Mouse (Mus musculus): Measurements from ENCODE around the gene Kcnj1. TPM values are rescaled to one million over a fixed set of nuclear protein-coding genes. Genes with fewer than 3 reads are reported as not detected.

Kcnj1 gene
- polyA plus RNA-seq, 1 experiment from 2014 or later: not detected

DNA sequence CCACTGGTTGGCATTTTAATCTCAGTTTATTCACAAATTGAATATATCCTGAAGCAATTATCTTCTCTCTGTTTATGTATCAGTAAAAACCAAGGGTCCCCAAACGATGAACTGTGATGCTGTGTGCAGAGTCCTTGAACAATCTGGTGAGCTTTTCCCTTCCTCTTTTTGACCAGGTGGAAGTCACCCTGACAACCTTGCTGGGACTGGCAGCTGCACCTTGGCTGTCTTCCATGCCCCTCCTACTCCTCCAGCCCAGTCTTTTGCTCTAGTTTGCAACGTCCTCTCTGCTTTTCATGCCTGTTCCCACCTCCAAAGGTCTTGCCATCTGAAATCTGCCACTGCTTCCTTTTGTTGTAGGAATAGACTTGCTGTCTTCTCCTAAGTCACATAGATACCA, 3.5 kb upstream of the Kcnj1 start:
- Histone ChIP-seq H3K4me3 (no peak overlapping the region), H3K4me1 (peaks cover 16% of the 10 kb centered on the region), H3K9me3 (no peaks in the 10 kb centered on the region), H3K36me3 (replicated peaks) (no peaks in the 10 kb centered on the region), H3K27me3 (ENCODE audit: poor library complexity, severe bottlenecking) (no peaks in the 10 kb centered on the region), H3K27ac (no peak overlapping the region)
- WGBS: 54% methylated on average over 2 of the region's 2 CpGs
- no peak for DNase-seq (ENCODE audit: extremely low spot score, low spot score)

DNA sequence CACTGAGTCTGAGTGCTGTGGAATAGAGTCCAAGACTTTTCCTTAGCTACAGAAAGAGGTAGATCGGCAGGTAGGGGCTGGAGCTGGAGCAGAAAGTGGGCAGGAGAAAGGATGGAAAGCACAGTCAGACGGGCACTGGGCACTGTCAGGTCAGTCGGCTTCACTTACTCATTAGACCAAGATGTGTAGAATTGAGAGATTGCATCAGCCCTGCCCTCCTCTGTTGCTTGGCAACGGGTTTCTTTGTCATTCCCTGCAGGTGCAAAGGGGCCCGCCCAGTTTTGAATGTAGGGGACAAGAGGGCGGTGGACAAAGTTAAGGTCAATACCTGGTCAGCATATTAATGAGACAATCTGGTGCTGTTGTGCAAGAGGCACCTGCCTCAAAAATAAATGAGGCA, 2.9 kb upstream of the Kcnj1 start:
- WGBS: 40% methylated on average over 6 of the region's 6 CpGs
- DNase-seq (ENCODE audit: extremely low spot score, low spot score): no peak

DNA sequence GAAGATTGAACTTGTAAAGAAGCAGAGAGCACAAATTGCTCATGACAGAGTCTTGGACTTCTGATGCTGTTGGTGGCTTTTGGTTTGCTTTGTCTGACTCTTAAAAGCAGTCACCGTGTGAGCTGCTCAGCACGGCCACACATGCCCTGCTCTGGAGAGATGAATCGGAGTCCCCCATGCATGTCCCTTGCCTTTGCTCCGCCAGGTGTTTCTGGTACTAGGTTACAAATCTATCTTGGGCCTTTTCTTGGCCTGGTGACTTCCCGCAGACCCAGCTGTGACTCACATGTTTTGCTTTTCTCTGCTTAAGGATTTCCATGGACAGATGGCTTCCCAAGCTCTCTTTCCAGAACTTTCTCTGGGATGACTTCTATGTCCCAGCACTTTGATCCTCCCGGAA, 1.4 kb downstream of the Kcnj1 start:
- Histone ChIP-seq H3K27ac (no peak overlapping the region), H3K36me3 (replicated peaks) (no peaks in the 10 kb centered on the region), H3K9me3 (no peaks in the 10 kb centered on the region), H3K4me3 (no peak overlapping the region), H3K4me1 (peaks cover 15% of the 10 kb centered on the region), H3K27me3 (ENCODE audit: poor library complexity, severe bottlenecking) (no peaks in the 10 kb centered on the region)
- no peak for DNase-seq (ENCODE audit: extremely low spot score, low spot score)
- WGBS: 95% methylated on average over 6 of the region's 6 CpGs

More for the DNA sequence above, 2.9 kb upstream of the Kcnj1 start:
- H3K4me3 ChIP-seq: no peak overlapping the region
- peaks cover 16% of the 10 kb centered on the region for H3K4me1 ChIP-seq
- H3K9me3 ChIP-seq: no peaks in the 10 kb centered on the region
- no peak overlapping the region for H3K27ac ChIP-seq
- H3K36me3 ChIP-seq (replicated peaks): no peaks in the 10 kb centered on the region
- no peaks in the 10 kb centered on the region for H3K27me3 ChIP-seq (ENCODE audit: poor library complexity, severe bottlenecking)

DNA sequence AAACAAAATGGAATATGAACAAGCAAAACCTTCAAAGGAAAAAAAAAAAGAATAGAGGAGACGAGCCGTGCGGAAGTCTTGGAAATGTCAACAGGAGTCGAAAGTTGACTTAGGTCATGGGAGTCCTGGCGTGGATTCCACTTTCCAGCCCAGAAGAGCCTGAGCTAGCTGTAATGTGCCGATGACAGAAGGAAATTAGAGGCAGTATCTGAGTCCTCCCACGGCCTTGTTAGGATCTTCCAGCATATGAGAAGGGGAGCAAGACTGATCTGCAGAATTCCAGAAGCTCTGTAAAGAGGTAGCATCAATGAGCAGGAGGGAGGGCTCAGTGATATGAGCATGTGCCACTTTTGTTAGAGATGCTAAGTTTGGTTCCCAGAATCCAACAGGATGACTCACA, 3.7 kb downstream of the Kcnj1 start:
- H3K27ac ChIP-seq: no peak overlapping the region
- H3K36me3 ChIP-seq (replicated peaks): no peaks in the 10 kb centered on the region
- no peak for DNase-seq (ENCODE audit: extremely low spot score, low spot score)
- H3K27me3 ChIP-seq (ENCODE audit: poor library complexity, severe bottlenecking): no peaks in the 10 kb centered on the region
- no peak overlapping the region for H3K4me3 ChIP-seq
- H3K4me1 ChIP-seq: no peaks in the 10 kb centered on the region
- H3K9me3 ChIP-seq: no peaks in the 10 kb centered on the region
- WGBS: 88% methylated on average over 7 of the region's 7 CpGs

DNA sequence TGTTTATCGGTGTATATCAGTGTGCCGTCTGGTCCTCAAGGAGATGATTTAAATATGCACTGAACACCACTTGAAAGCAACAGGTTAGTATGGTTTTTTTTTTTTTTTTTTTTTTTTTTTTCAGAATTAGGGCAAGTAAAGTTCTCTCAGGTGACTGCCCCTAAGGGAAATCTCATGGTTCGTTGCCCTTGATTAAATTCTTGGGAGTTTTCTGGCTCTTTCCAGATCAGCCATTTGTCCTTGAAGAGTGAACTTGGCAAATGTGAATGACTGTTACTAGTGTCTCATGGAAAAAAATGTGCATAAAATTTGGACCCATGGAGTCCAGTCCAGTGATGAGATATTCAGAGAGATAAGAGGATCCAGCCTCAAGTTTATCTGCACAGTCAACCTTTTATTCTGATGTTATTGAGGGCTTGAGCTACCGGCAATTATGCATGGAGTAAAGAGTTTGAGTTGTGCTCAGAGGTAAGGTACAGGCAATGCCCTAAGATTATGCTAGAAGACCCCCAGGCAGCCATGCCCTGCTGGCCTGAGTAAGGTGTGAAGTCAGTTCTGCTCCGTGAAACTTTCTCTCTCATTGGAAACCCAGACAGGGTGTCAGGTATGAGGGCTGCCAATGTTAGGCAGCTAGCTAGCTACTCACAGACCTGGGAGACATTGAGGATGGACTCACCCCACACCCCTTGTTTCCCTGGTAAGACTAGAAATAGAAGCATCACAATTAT, 4.7 kb downstream of the Kcnj1 start:
- Histone ChIP-seq H3K4me1 (no peaks in the 10 kb centered on the region), H3K27ac (no peak overlapping the region), H3K36me3 (replicated peaks) (no peaks in the 10 kb centered on the region), H3K4me3 (no peak overlapping the region), H3K27me3 (ENCODE audit: poor library complexity, severe bottlenecking) (no peaks in the 10 kb centered on the region), H3K9me3 (no peaks in the 10 kb centered on the region)
- DNase-seq (ENCODE audit: extremely low spot score, low spot score): no peak
- 90% methylated on average over 5 of the region's 5 CpGs for WGBS

DNA sequence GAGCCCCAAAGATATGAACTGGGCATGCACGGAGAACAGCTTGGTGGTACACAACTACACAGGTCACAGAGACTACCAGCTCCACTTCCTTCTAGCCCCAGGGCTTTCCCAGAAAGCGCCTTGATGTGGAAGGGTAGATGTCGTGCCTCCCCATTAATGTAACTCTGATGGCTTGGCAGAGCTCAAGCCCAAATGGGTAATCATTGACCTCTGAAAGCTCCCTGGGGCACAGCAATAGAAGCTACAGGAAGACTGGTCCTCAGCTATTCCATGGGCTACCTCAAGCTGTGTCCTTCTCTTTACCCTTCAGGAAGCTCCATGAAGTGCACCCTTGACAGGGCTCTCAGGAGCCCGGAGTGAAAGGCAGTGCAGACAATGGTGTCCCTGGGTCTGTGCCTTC, 12.6 kb downstream of the Kcnj1 start:
- Histone ChIP-seq H3K36me3 (replicated peaks) (no peaks in the 10 kb centered on the region), H3K27me3 (ENCODE audit: poor library complexity, severe bottlenecking) (peaks cover 3% of the 10 kb centered on the region; the same call in 1 of the 2 replicates), H3K4me1 (no peaks in the 10 kb centered on the region), H3K27ac (no peak overlapping the region), H3K9me3 (no peaks in the 10 kb centered on the region), H3K4me3 (no peak overlapping the region)
- DNase-seq (ENCODE audit: extremely low spot score, low spot score): no peak
- 81% methylated on average over 4 of the region's 4 CpGs for WGBS

DNA sequence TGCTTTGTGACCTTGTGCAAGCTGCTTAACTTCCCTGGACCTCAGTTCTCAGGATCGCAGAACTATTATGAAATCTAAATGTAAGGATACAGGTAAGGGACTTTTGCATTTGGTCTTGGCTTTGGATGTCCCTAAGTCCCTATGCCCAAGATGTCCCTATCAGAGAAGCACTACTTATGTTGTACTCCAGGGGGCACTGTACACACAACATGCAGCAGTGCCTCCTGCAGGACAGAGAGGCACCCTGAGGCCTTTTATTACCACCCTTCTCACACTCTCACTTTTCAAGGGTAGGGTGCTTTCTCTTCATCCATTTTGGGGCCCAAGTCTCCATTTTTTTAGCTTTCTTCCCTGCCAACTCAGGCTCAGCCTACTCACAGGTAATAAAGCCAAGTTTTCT, 15.8 kb downstream of the Kcnj1 start:
- H3K4me3 ChIP-seq: no peak overlapping the region
- no peak overlapping the region for H3K27ac ChIP-seq
- H3K36me3 ChIP-seq (replicated peaks): no peaks in the 10 kb centered on the region
- WGBS: 94% methylated on average over 1 of the region's 1 CpGs
- H3K9me3 ChIP-seq: no peaks in the 10 kb centered on the region
- DNase-seq (ENCODE audit: extremely low spot score, low spot score): no peak
- H3K4me1 ChIP-seq: no peaks in the 10 kb centered on the region
- peaks cover 4% of the 10 kb centered on the region; the same call in 1 of the 2 replicates for H3K27me3 ChIP-seq (ENCODE audit: poor library complexity, severe bottlenecking)

DNA sequence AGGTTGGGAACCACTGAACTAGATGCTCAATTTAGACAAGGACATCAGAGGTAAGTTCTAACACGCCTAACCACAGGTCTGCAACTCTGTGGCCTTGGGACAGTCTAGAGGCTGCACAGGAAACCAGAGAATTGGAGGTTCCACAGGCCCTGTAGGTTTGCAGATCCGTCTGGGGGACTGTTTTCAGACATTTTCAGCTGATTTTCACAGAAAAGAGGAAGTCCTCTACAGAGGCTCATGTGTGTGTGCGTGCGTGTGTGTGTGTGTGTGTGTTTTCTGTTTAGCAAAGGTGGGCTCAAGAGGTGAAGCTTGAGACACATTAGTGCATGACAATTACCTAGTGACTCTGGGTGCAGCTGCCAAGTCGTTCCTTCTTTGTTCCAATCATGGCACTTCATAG, 18.8 kb downstream of the Kcnj1 start:
- Histone ChIP-seq H3K4me3 (no peak overlapping the region), H3K27ac (no peak overlapping the region), H3K27me3 (ENCODE audit: poor library complexity, severe bottlenecking) (peaks cover 4% of the 10 kb centered on the region; the same call in 1 of the 2 replicates), H3K4me1 (no peaks in the 10 kb centered on the region), H3K9me3 (no peaks in the 10 kb centered on the region), H3K36me3 (replicated peaks) (no peaks in the 10 kb centered on the region)
- no peak for DNase-seq (ENCODE audit: extremely low spot score, low spot score)
- 85% methylated on average over 5 of the region's 5 CpGs for WGBS

DNA sequence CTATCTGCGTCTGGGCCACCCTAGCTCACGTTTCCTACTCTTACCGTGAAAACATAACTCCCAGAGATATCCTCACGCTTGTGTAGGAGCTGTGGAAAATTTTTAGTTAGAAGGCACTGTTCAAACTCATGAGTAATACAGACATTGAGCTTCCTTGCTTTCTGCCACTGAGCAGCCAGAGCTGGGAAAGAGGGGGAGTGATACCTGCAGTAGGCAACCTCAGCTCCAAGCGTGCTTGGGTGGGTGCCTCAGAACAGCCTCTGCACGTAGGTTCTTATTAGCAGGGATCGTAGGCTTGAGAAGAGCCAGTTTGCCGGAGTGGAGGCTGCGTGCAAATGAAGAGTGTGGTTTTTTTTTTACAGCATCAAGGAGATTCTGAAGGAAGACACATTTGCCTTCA, 19.4 kb downstream of the Kcnj1 start:
- WGBS: 92% methylated on average over 9 of the region's 9 CpGs
- H3K27me3 ChIP-seq (ENCODE audit: poor library complexity, severe bottlenecking): peaks cover 4% of the 10 kb centered on the region; the same call in 1 of the 2 replicates
- no peak for DNase-seq (ENCODE audit: extremely low spot score, low spot score)
- no peaks in the 10 kb centered on the region for H3K4me1 ChIP-seq
- H3K9me3 ChIP-seq: no peaks in the 10 kb centered on the region
- H3K4me3 ChIP-seq: no peak overlapping the region
- no peaks in the 10 kb centered on the region for H3K36me3 ChIP-seq (replicated peaks)
- H3K27ac ChIP-seq: no peak overlapping the region

DNA sequence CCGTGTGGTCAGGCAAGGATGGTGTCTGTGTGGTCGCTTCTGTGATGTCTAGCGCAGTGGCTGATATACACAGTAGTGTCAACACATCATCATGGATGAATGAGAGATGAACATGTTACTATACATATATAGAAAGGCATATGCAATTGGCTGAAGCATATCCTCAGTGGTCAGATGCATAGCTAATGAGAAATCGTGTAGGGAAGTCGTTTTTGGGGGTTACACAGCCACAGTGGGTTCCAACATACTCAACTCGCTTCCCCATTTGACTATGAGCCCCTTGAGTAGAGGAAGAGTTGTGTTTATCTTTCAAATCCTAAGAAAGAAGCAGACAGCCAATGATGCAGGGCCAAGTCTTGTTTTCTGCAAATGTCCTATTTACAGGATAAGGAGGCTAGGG, 20.4 kb downstream of the Kcnj1 start:
- H3K4me3 ChIP-seq: no peak overlapping the region
- no peak for DNase-seq (ENCODE audit: extremely low spot score, low spot score)
- peaks cover 4% of the 10 kb centered on the region; the same call in 1 of the 2 replicates for H3K27me3 ChIP-seq (ENCODE audit: poor library complexity, severe bottlenecking)
- H3K27ac ChIP-seq: no peak overlapping the region
- WGBS: 90% methylated on average over 6 of the region's 6 CpGs
- H3K4me1 ChIP-seq: no peaks in the 10 kb centered on the region
- H3K9me3 ChIP-seq: no peaks in the 10 kb centered on the region
- no peaks in the 10 kb centered on the region for H3K36me3 ChIP-seq (replicated peaks)

DNA sequence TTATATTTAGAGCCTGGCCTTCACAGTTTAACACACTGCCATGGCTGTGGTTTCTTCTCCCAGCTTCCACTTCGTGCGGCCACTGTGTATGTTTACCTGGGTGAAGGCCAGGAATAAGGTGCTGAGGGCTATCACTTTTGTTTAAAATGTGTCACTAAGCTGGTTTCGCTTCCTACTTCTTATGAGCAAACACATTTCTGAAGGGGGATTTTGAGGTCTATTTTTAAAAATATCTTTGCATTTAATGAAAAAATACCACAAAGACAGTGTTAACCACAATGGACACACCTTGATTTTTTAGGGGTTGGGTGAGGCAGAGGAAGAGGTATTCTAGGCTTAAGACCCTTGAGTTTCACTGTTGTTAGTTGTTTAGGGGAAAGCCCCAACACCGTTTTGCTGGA, 22.5 kb downstream of the Kcnj1 start:
- no peaks in the 10 kb centered on the region for H3K4me1 ChIP-seq
- H3K4me3 ChIP-seq: no peak overlapping the region
- peaks cover 2% of the 10 kb centered on the region; the same call in 1 of the 2 replicates for H3K27me3 ChIP-seq (ENCODE audit: poor library complexity, severe bottlenecking)
- DNase-seq (ENCODE audit: extremely low spot score, low spot score): no peak
- no peaks in the 10 kb centered on the region for H3K9me3 ChIP-seq
- no peak overlapping the region for H3K27ac ChIP-seq
- WGBS: 92% methylated on average over 4 of the region's 4 CpGs
- H3K36me3 ChIP-seq (replicated peaks): no peaks in the 10 kb centered on the region

DNA sequence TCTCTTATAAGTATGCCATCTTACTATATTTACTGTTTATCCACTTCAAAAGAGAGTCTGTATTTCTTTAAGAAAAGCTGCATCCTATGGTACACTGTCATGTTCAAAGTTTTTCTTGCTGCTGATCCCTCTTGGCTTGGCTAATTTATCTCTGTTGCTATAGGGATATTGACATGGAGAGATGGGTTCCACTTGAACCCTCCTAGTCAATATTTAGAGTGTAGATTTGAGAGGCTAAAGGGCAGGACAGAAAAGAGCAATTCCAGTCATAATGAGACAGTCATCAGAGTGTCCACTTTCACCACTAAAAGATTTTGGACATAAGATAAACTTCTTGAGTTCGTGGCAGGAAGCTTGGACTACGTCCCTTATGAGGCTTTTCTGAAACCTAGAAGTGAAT, 27.9 kb downstream of the Kcnj1 start:
- no peaks in the 10 kb centered on the region for H3K36me3 ChIP-seq (replicated peaks)
- 88% methylated on average over 2 of the region's 2 CpGs for WGBS
- H3K27ac ChIP-seq: no peak overlapping the region
- H3K4me3 ChIP-seq: no peak overlapping the region
- H3K4me1 ChIP-seq: no peaks in the 10 kb centered on the region
- peaks cover 34% of the 10 kb centered on the region for H3K27me3 ChIP-seq (ENCODE audit: poor library complexity, severe bottlenecking)
- no peaks in the 10 kb centered on the region for H3K9me3 ChIP-seq
- DNase-seq (ENCODE audit: extremely low spot score, low spot score): no peak

DNA sequence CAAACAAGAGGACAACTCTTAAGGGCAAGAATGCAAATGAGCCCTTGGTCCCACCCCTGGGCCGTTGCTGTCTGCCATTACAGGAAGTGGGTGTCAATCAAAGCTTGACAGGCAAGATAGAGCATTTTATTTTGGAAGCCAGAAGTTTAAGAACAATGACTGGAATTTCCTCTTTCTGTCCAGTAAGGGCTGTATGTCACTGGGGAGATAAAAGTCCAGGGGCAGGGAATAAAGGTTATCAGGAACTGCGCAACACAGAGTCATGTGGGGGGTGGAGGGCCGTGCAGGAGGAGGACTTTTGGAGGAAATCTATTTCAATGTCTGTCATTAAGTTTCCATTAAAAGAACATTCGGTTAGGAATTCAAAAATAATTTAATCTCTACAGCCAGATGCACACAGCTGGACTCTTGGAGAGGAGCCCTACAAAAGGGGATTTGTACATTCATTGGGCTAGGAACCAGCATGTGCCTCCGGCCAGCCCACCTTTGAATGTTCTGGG, 28.4 kb downstream of the Kcnj1 start:
- WGBS: 73% methylated on average over 5 of the region's 5 CpGs
- peaks cover 39% of the 10 kb centered on the region for H3K27me3 ChIP-seq (ENCODE audit: poor library complexity, severe bottlenecking)
- no peak for DNase-seq (ENCODE audit: extremely low spot score, low spot score)
- H3K9me3 ChIP-seq: no peaks in the 10 kb centered on the region
- H3K4me3 ChIP-seq: no peak overlapping the region
- no peak overlapping the region for H3K27ac ChIP-seq
- no peaks in the 10 kb centered on the region for H3K4me1 ChIP-seq
- H3K36me3 ChIP-seq (replicated peaks): no peaks in the 10 kb centered on the region

All from forebrain, embryonic 10.5 days (tissue).